Mouse (Mus musculus) brain, embryonic 14.5 days (tissue): ENCODE results near the gene Sct. TPM values are rescaled to one million over a fixed set of nuclear protein-coding genes. Genes with fewer than 3 reads are reported as not detected.

Experiments
- DNase-seq: peaks from one replicate; pipeline ENCODE4 v3.0.0-alpha.2; 2011; ENCODE audit warnings: low read depth
- CTCF ChIP-seq: fragments of 200-500 bp; IDR thresholded peaks from 2 replicates; pipeline ENCODE4 v1.5.1; 2012; ENCODE audit warnings: inconsistent platforms, mild to moderate bottlenecking, moderate library complexity, borderline replicate concordance; ENCODE audit not compliant: insufficient read depth, insufficient read length; ENCODE audit errors: extremely low read depth
- POLR2A ChIP-seq: fragments of 200-500 bp; IDR thresholded peaks from 2 replicates; pipeline ENCODE4 v1.6.1; 2012; ENCODE audit warnings: mild to moderate bottlenecking, inconsistent platforms, borderline replicate concordance; ENCODE audit not compliant: poor library complexity, insufficient read depth, insufficient read length, severe bottlenecking; ENCODE audit errors: extremely low read depth
- polyA plus RNA-seq: library from polyadenylated mRNA; depleted of rRNA; stranded (reverse); fragments of >200 nt; gene quantifications from 2 replicates; pipeline ENCODE4 v1.2.3, GENCODE M21; 2012; rRNA removed

Gene Sct
- 2.4 and 3.8 TPM in 2 replicates for polyA plus RNA-seq

- peak; percentile 73 for DNase-seq
- TF ChIP-seq CTCF (peak; percentile 60), POLR2A (no peak)
These were observed at the start of gene Sct for GRCm38 (mm10) chr7:141278766-141279590. TSS of gene Sct (minus strand) at chr7:141279133.

- TF ChIP-seq CTCF (no peak), POLR2A (no peak)
- no peak for DNase-seq
These were observed 49.5 kb upstream of the Sct start for GRCm38 (mm10) chr7:141328373-141328990.

- TF ChIP-seq CTCF (no peak), POLR2A (peak; percentile 93)
- peak; percentile 99 for DNase-seq
These were observed 48.8 kb upstream of the Sct start, which contains the start of the genes Deaf1 and Tmem80 for GRCm38 (mm10) chr7:141327469-141328372. TSS of gene Deaf1 (minus strand) at chr7:141327690. TSS of gene Tmem80 (plus strand) at chr7:141327739.

GRCm38 (mm10) chr7:141326546-141327446 lies 47.9 kb upstream of the Sct start:
- peak; percentile 69 for DNase-seq
- TF ChIP-seq POLR2A (no peak), CTCF (no peak)

GRCm38 (mm10) chr7:141324686-141325085 lies 45.8 kb upstream of the Sct start:
- no peak for DNase-seq
- TF ChIP-seq POLR2A (no peak), CTCF (no peak)

- no peak for TF ChIP-seq CTCF
- TF ChIP-seq POLR2A = no peak
- DNase-seq = no peak
These were observed 40.5 kb upstream of the Sct start for GRCm38 (mm10) chr7:141319446-141319845.

GRCm38 (mm10) chr7:141317619-141318132 lies 38.7 kb upstream of the Sct start:
- TF ChIP-seq POLR2A (no peak), CTCF (no peak)
- no peak for DNase-seq

- DNase-seq = no peak
These were observed 37.0 kb upstream of the Sct start for GRCm38 (mm10) chr7:141315974-141316373.

GRCm38 (mm10) chr7:141315076-141315475 lies 36.1 kb upstream of the Sct start:
- no peak for DNase-seq
- TF ChIP-seq POLR2A (no peak), CTCF (no peak)

More at GRCm38 (mm10) chr7:141315974-141316373, 37.0 kb upstream of the Sct start:
- TF ChIP-seq CTCF = peak; percentile 41; the same call in 1 of the 2 replicates
- TF ChIP-seq POLR2A = no peak

GRCm38 (mm10) chr7:141314416-141314815 lies 35.5 kb upstream of the Sct start:
- DNase-seq = no peak
- TF ChIP-seq CTCF = no peak
- TF ChIP-seq POLR2A = no peak
